Mouse (Mus musculus) stomach, postnatal 0 days (tissue): Measurements from ENCODE around the gene Mei1.

ENCODE experiments used
- CTCF ChIP-seq: IDR thresholded peaks from 2 replicates; pipeline ENCODE4 v1.5.1; 2016; ENCODE audit warnings: antibody characterized with exemption, low read depth, mild to moderate bottlenecking, moderate library complexity
- EP300 ChIP-seq: optimal IDR thresholded peaks from 2 replicates; pipeline ENCODE3; 2016; ENCODE audit warnings: antibody characterized with exemption

GRCm38 (mm10) chr15:82087266-82087665, 17.5 kb downstream of the Mei1 start:
- TF ChIP-seq CTCF (no peak), EP300 (no peak)
